Mouse (Mus musculus) thymus, postnatal 0 days (tissue): ENCODE data around the gene Pinlyp. TPM values are rescaled to one million over a fixed set of nuclear protein-coding genes. Genes with fewer than 3 reads are reported as not detected.
A peak's percentile ranks its signal among the peaks of the same experiment; 100 is the strongest.
"Not testable (repeated sequence)": the region's sequence is repeated elsewhere in the genome, so short reads cannot be mapped to it uniquely, and the experiment has no call there.

Source experiments
- DNase-seq: peaks from one replicate; pipeline ENCODE4 v3.0.0-alpha.2; 2015; ENCODE audit warnings: low spot score
- polyA plus RNA-seq: library from polyadenylated mRNA; unstranded; fragments of >200 nt; fragmentation: Nextera tagmentation; extraction: Ambion mirVana; gene quantifications from 2 replicates; pipeline ENCODE4 v1.2.1, GENCODE M21; 2015

Gene Pinlyp
- polyA plus RNA-seq, 1 experiment from 2014 or later = 1.8 TPM

DNA sequence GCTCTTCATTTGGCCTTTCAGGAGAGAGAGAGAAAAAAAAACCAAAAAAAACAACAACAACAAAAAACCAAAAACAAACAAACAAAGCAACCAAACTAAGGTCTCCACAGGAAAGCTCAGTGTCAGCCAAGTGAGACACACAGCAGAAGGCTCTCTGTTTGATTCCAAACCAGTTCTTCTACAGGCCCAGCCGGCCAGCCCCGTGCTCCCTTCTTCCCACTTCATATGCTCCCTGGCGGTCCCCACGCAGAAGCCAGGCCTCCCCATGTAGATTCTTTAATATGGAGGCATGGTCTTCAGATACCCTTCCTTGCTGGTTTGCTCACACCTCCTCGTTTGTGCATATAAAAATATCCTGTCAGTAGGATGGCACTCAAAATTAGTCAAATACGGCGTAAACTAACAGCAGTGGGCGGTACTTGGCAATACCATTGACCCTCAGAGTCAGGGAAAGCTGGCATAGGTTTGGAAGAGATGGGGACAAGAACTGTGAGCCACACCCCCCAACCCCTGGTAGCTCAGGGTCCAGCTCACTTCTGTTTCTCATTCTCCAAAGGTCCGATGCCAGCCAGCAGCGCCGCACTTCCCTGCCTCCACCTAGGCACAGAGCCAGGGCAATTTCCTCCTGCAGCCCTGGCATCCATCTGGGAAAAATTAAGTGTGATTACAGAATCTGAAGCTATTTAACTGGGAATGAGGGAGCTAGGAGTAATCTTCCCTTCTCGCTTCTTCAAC, 20.1 kb downstream of the Pinlyp start:
- no peak for DNase-seq

DNA sequence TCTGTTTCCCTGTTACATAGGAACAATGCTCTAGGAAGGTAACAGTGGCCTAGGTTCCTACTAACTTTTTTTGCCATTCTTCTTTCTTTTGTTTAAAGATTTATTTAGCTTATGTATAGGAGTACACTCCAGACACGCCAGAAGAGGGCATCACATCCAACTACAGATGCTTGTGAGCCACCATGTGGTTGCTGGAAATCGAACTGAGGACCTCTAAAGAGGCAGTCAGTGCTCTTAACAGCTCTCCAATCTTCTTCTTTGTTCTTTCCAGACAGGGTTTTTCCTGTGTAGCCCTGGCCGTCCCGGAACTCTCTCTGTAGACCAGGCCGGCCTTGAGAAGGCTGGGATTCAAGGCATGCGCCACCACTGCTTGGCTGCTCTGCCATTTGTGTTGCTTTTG, 20.9 kb downstream of the Pinlyp start:
- no peak for DNase-seq

DNA sequence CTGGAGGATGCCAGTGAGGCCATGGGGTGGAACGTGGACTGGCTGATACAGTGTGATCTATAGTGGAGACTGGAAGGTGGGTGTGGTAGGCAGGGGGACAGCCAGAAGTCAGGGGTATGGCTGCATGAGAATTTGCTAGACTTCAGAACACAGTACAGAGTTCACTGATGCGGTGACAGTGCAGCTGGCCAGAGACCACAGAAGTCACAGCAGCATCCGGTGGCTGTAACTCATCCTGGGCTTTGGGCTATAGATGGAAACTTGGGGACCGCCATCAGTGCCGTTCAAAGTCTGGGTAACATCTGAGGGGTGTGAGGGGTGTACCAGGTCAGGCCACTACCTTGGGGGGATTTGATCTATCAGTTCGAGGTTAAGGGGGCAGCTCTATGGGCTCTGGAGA, 22.2 kb downstream of the Pinlyp start:
- DNase-seq = no peak

DNA sequence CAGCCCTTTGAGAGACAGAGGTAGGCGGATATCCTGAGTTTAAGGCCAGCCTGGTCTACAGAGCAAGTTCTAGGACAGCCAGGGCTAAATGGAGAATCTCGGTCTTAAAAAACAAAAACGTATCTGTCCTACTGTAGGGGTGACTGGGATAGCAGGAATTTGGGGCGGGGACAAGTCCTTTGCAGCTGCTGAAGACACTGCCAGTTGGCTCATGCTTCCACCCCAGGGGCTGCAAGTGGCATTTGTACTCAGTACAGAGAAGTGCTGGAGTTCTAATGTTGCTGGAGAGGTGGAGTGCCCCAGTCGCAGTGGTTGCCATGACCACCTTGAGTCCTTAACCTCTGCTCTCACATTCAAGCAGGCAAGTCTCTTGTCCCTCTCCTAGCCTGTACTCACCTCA, 23.1 kb downstream of the Pinlyp start:
- DNase-seq = no peak

DNA sequence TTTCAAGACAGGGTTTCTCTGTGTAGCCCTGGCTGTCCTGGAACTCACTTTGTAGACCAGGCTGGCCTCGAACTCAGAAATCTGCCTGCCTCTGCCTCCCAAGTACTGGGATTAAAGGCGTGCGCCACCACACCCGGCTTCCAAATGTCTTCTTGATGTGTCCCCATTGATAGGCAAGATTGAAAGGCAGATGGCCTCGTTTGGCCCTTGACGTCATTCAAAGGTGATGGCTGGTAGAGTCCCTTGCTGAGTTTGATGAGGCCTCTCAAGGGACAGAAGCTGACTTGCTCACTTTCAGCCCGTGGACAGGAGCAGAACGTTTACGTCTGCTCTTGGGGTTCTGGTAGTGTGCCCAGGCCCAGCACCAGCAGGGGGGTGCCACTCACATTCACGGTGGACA, 25.9 kb downstream of the Pinlyp start:
- DNase-seq = not testable (repeated sequence)

DNA sequence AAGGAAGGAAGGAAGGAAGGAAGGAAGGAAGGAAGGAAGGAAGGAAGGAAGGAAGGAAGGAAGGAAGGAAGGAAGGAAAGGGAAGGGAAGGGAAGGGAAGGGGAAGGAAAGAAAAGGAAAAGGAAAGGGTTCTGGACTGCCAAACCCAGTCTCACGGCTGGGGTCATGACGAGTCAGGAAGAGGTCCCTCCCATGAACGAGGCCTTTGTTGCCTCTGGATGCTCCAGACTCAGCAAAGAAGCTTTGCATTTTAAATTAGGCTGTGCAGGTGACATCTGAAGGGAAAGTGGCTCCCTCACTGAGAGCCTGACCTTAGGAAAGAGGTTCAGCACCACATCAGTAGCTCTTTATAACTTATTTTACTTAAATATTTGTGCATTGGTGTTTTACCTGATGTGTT, 26.8 kb downstream of the Pinlyp start:
- DNase-seq = no peak

DNA sequence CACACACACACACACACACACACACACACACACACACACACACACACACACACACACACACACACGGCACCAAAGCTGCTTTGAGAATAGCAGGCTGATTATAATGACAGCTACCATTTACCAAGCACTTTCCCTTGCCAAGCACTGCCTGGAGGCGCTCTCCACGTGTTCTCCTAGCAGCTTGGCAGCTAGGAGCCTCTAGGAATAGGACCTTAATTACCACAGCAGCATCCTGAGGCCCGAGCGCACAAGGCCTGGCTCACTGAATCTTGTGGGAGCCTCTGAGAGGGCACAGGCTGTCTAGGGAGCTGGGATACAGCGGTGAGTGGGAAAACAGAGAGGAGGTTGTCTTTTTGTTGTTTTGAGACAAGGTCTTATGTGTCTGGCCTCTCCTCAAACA, 28.3 kb downstream of the Pinlyp start:
- DNase-seq = no peak

DNA sequence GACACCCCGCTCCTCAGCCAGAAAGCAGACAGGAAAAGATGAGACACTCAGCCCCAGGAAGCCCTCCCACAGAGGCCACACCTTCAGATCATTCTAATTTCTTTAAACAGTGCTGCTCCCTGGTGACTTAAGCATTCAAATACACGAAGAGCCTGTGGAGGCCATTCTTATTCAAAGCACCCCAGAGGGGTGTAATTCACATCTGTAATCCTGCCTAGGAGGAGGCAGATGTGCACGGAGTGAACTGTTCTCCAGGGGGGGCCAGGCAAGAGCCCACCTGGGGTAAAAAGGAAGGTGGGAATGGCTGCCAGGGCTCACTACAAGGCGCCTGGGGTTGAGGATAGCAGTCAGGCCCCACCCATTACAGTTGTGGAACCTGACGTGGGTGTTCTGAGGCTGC, 28.8 kb downstream of the Pinlyp start:
- DNase-seq = no peak

DNA sequence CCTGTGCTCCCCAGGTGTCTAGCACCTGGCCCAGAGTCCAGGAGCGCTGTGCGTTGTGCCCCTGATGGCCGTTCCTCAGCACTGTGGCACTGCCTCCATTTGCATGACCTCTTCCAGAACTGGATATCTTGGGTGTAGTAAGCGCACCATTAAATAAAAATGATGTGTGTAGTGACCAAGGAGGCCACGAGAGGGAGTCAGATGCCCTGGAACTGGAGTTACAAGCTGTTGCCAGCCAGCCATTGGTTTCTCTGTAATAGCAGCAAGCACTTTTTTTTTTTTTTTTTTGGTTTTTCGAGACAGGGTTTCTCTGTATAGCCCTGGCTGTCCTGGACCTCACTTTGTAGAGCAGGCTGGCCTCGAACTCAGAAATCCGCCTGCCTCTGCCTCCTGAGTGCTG, 29.6 kb downstream of the Pinlyp start:
- DNase-seq = not testable (repeated sequence)

DNA sequence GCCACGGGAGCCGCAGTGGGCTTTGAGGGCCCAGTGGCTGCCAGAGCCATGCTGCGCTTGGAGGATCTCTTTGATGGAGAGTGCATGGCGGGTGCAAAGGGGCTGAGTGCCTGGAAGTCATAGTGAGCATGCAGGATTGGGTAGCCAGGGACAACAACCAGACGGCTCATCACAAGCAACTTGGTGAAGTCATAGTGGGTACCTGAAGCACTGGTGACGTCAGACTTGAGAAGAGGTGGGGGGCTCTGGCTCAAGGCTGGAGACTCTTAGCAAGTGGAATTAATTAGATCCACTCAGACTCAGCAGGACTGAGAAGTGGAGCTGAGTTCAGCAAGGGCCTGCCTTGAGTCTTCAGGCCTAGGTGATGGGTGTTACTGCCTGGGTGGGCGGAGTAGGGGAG, 33.6 kb downstream of the Pinlyp start, which contains the start of gene AC161166.1:
Gene AC161166.1, minus strand, starts transcription at position 101 of the 400 bp plus-strand sequence.
- no peak for DNase-seq

DNA sequence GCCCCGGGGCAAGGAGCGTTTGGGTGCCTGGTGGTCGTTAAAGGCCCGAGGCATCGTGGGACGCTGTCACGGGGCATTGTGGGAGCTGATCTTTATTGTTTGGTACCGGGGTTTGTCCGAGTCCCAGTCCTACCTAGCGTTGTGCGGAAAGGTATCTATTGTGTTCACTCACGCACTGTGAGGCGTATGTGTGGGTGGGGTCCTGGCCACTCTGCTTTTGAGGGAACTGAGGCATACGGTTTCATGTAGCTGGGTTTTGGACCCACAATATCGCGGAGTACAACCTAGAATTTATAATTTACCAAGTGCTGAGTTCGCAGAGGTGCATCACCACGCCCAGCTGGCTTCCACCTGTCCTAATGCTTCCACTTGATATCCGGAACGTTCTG, 38.2 kb downstream of the Pinlyp start:
- no peak for DNase-seq

DNA sequence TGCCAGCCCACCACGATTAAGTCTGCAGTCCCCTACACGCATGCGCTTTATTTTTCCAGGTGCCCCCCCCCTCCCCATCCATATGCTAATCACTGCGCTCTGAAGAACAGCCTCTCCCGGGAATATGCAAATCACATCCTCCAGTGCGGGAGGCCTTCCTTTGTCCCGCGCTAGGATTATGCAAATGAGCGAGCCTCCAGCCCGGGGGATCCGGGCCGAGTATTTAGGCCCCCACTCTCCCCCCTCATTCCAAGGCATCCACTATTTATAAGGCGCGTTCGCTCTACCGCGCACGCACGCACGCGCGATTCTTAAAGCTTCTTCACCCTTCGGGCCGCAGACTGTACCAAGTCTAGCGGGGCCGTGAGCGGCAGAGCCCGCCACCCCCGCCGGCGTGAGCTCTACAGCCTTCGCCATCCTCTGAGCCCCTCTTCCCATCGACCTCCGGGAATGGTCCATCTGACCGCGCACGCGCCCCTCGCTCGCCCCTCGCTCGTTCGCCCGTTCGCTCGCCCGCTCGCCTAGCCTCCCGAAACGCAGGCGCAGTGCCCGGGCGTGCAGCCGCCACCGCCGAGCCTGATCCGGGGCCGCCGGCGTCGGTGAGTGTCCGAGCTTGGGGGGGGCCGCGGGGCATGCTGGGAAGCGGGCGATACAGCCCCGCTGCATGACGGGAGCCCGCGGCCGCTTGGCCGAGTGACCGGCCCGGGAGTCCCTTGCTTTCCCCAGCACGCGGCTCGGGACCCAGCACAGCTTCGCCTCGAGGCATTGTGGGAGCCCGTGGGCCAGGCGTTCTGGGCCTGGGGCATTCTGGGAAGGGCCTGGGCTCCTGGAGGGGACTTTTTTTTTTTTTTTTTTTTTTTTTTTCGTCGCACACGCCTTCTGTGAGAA, 38.8 kb downstream of the Pinlyp start, which contains the start of gene Zfp428:
Gene Zfp428, plus strand, starts transcription at position 169 of the 888 bp plus-strand sequence.
- DNase-seq = peak; percentile 57

DNA sequence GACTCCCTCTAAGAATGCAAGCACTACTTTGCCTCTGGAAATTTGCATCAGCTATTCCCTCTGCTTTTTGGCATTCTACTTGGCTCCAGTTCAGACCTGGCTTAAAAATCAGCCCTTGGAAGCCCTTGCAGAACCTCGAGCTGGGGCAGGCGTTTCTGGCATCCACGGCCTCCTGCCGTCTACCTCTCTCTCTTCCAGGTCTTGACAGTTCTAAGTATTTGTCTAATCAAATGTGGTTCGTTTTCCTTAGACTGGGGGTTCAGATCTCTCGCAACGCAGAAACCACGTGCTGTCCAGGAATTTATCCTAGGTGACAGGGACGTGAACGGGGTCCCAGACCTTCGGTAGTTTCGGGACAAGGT, 39.5 kb downstream of the Pinlyp start:
- no peak for DNase-seq

DNA sequence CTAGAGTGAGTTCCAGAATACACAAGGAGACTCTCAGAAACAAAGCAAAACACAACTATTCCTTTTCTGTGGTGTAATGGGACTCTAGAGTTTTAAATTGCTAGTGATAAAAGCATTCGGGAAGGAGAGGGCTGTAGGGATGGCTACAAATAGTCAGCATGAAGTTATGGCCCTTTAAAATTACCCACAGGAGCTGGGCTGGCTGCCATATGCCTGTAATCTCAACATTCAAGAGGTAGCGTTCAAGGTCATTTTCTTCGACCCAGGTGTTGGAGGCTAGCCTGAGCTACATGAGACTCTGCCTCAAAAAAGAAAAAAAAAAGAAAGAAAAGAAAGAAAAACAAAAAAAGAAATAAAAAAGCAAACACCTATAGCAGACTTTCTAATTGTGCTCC, 39.9 kb downstream of the Pinlyp start:
- DNase-seq = no peak

DNA sequence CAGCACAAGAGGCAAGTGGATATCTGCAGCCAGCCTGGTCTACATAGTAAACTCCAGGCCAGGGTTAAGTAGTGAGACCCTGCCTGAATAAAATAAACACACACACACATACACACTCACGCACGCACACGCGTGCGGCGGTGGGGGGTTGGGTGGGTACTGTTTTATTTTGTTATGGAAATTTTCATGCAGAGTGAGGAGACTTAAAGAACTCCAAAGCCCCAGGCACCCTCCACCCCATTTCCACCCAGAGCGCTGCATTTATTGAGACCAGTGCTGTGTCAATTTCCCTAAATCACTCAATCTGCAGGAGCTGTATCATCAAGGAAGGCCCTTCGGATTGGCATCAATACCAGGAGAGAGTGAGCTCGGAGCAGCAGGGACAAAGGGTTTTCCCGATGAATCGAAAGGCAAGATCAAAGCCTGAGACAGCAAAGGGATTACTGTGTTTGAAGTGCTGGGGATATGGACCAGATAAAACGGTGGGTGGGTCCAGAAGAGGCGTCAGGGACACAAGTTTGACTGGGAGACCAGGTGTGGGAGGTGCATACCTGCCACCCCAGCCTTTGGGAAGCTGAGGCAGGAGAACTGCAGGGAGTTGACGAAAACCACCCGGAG, 40.4 kb downstream of the Pinlyp start:
- no peak for DNase-seq

DNA sequence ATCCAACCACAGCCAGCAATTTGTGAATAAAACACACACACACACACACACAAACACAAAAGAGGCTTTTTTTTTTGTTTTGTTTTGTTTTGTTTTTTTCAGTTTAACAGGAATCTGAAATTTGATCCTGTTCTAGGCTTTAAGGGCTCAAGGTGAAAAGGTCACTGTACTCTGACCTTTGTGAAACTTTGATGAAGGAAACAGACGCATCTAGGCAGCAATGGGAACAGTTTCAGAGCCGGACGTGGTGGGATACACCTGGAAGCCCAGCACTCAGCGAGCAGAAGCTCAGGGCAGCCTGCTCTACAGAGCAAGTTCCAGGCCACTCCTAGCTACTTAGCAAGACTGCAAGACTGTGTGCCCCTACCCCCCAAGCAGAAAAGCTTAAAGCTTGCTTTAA, 41.0 kb downstream of the Pinlyp start:
- no peak for DNase-seq

DNA sequence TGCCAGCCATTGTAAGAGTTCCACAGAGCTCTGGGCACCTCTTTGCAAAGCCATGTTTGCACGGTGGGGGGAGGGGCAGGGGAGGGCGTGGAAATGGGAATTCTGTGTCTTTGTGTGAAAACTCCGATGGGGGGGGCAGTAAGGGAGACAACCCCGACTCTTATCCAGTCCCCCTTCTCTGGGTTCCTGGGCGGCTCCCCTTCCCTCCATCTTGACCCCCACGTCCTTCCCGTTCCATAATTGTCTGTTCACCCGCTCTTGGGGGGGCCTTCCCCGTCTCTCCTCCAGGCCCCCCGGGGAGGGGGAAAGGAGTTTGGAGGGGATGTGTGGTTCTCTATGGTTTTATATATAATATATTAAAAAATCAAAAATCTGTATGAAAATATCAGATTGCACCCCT, 41.9 kb downstream of the Pinlyp start:
- no peak for DNase-seq

DNA sequence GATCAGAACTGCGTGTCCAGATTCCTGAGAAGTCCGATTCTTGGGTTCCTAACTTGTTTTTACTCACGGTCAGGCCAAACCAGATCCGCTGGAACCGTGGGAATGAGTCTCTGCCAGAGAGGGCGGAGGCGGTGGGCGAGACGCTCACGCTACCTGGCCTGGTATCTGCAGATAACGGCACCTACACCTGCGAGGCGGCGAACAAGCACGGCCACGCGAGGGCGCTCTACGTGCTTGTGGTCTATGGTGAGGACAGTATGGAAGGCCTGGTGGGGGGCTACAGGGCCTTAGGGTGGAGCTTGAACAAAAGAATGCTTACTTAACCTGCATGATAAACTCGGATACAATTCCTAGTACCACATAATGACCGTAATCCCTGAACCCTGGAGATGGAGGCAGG, 44.4 kb downstream of the Pinlyp start:
- no peak for DNase-seq

DNA sequence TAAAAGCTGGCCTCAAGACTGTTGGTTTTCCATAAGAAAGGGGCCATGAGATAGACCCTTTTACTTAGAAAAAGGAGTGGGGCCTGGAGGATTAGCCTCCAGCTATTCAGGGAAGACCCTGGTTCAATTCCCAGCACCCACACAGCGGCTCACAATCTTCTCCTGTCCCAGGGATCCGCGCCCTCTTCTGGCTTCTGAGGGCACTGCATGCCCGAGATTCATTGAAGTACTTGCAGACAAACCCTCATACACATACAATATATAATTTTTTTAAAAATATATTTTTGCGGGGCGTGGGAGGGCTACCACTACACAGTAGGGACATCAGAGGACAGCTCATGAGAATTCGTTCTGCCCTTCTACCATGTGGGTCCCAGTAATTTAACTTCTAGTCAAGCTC, 45.0 kb downstream of the Pinlyp start:
- DNase-seq = peak; percentile 41

DNA sequence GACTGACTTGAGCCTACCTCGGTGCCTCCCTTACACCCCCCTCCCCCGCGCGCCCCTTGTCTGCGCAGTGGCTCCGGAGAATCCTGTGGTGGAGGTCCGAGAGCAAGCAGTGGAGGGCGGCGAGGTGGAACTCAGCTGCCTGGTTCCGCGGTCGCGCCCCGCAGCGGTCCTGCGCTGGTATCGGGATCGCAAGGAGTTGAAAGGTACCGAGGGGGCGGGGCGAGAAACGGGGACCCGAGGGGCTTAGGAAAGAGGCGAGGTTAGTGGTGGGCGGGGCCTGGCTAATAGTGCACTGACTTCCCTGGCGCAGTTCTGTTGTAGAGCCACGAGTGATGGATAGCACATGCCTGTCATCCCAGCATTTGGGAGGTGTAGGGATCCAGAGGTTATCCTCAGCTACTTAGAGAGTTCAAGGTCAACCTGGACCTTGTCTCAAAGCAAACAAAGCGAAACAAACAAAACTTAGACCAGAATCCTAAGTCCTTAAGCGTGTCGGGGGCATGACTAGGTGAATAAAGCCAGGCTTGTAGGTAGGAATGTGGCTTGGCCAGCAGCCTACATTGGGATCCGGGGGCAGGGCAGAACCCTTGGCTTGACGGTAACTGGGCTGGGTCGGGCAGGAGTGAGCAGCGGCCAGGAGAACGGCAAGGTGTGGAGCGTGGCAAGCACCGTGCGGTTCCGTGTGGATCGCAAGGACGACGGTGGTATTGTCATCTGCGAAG, 45.9 kb downstream of the Pinlyp start:
- DNase-seq = no peak
